Mouse (Mus musculus) adrenal gland, adult 10 weeks (tissue): ENCODE data around the gene Hdgfl3. TPM values are rescaled to one million over a fixed set of nuclear protein-coding genes. Genes with fewer than 3 reads are reported as not detected.

Experiments
- polyA plus RNA-seq: library from polyadenylated mRNA; stranded (reverse); fragments of 350-450 nt; fragmentation: Illumina TruSeq; extraction: RNeasy Lipid Tissue Mini Kit (QIAGEN cat#74804); gene quantifications from one replicate; pipeline ENCODE4 v1.2.3, GENCODE M21; 2014; ENCODE audit warnings: low read depth, low replicate concordance

Gene Hdgfl3
- polyA plus RNA-seq: 32.5 TPM

DNA sequence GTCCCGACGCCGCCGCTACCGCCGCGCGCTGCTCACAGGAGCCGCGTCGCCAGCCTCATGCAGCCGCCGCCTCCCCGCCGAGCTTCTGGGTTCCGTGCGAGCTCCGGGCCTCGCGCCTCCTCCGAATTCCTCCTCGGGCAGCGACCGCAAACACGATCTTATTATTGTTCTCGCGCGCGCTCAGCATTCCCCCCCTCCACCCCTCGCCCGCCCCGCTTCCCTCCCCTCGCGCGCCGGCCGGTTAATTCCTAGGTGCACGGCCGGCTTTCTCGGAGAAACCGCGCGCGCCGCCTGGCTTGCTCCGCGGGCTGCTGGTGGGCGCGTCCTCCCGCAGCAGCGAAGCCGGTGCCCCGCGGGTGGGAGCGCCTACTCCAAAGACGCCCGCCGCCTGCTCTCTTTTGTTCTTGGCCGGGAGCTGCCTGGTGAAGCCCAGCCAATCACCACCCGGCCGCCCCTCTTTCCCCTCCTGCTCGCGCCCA lies at the start of gene Hdgfl3:
TSS of gene Hdgfl3 (minus strand) at position 207 of the 479 bp plus-strand sequence.

DNA sequence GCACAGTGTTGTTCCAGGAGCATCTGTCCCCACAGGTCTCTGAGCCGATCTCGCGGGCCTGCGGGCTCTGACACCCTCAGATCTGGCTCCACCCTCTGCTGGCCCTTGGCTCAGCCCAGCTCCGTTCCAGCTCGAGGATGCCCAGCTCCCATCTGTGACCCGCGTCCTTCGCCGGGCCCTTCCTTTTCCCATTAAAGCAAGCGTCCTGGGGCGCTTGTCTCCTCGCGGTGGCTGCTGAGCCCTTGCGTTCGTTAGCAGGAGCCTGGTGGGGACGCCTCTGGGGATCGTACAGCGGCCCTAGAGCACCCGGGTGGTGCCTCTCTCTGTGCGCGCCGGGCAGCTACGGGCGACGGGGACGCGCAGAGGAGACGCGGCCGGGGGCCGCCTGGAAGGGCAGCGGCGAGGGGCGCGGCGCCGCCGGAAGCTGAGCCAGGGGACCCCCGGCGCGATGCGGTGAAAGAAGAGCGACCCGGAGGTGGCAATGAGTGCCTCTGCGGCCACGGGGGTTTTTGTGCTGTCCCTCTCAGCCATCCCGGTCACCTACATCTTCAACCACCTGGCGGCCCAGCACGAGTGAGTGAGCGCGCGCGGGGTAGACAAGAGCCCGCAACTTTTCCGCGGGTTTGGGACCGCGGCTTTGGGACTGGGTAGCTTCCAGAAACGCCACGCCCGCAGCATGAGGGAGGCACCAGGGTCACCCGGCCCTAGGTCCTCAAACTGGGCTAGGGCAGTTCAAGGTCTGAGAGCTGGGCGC lies 75.1 kb downstream of the Hdgfl3 start, which contains the start of gene Tm6sf1:
TSS of gene Tm6sf1 (plus strand) at position 34 of the 754 bp plus-strand sequence.

DNA sequence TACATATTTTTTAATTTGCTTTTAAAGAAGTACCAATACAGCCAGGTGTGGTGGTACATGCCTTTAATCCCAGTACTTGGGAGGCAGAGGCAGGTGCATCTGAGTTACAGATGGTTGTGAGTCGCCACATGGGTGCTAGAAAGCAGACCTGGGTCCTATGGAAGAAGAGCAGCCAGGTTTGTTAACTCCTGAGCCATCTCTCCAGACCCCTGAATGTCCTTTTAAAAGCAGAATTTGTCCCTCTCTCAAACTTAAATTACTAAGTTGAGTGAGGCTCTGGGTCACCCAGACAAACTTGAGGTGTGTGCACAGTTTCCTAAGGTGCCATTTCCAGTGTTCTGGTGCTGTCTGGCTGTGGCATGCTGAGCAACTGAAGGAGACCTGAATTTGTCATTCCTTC lies 78.6 kb downstream of the Hdgfl3 start, which contains the start of gene Gm10160:
TSS of gene Gm10160 (minus strand) at position 101 of the 400 bp plus-strand sequence.

Other genes with a start within 250 kb of the Hdgfl3 start
- 1.2 TPM for gene Homer2, start 226.9 kb downstream of the Hdgfl3 start, polyA plus RNA-seq
- 235 TPM for gene Ramac, start 171.5 kb downstream of the Hdgfl3 start, polyA plus RNA-seq
- 7.0 TPM for gene 3110040N11Rik, start 145.0 kb downstream of the Hdgfl3 start, polyA plus RNA-seq
- gene Btbd1, start 105.0 kb downstream of the Hdgfl3 start, polyA plus RNA-seq: 461 TPM
- gene Gm10160, start 78.7 kb downstream of the Hdgfl3 start, polyA plus RNA-seq: not detected
- gene Tm6sf1, start 75.5 kb downstream of the Hdgfl3 start, polyA plus RNA-seq: 19.6 TPM
- gene Bnc1, start 57.8 kb upstream of the Hdgfl3 start, polyA plus RNA-seq: 0.23 TPM
- gene Sh3gl3, start 239.4 kb upstream of the Hdgfl3 start, polyA plus RNA-seq: 8.3 TPM